Mouse (Mus musculus) limb, embryonic 14.5 days (tissue): ENCODE measurements around the gene Efcab9. TPM values are rescaled to one million over a fixed set of nuclear protein-coding genes. Genes with fewer than 3 reads are reported as not detected.

Experiments
- ATAC-seq: fragments of 200-750 bp; cut with Nextera tagmentation; 2 replicates; pipeline ENCODE4 v1.8.0; 2017; ENCODE audit warnings: low read depth, moderate number of reproducible peaks, moderate TSS enrichment; ENCODE audit not compliant: low FRiP score
- DNase-seq: peaks from one replicate; pipeline ENCODE4 v3.0.0-alpha.2; 2015; ENCODE audit warnings: low spot score
- H3K27ac ChIP-seq: fragments of 300-500 bp; sonication (generic); replicated peaks from 2 replicates; pipeline ENCODE4 v1.5.1; 2014; ENCODE audit warnings: low read depth, mild to moderate bottlenecking, low read length, moderate library complexity, mixed read lengths
- H3K27me3 ChIP-seq: fragments of 300-500 bp; sonication (generic); 2 replicates; pipeline ENCODE4 v1.6.1; 2014; ENCODE audit warnings: low read length, mixed read lengths; ENCODE audit not compliant: control insufficient read depth, insufficient read depth
- H3K36me3 ChIP-seq: fragments of 300-500 bp; sonication (generic); 2 replicates; pipeline ENCODE4 v1.6.1; 2014; ENCODE audit warnings: mild to moderate bottlenecking, low read length, moderate library complexity, mixed read lengths; ENCODE audit not compliant: control insufficient read depth, insufficient read depth
- H3K4me1 ChIP-seq: fragments of 300-500 bp; sonication (generic); 2 replicates; pipeline ENCODE4 v1.6.1; 2014; ENCODE audit warnings: antibody characterized with exemption, low read length, mixed read lengths; ENCODE audit not compliant: control insufficient read depth, insufficient read depth
- H3K4me2 ChIP-seq: fragments of 300-500 bp; sonication (generic); replicated peaks from 2 replicates; pipeline ENCODE4 v1.6.1; 2014; ENCODE audit warnings: low read depth, mild to moderate bottlenecking, low read length, moderate library complexity; ENCODE audit not compliant: severe bottlenecking
- H3K4me3 ChIP-seq: fragments of 300-500 bp; sonication (generic); replicated peaks from 2 replicates; pipeline ENCODE4 v1.5.1; 2014; ENCODE audit warnings: low read length
- H3K9ac ChIP-seq: fragments of 300-500 bp; sonication (generic); 2 replicates; pipeline ENCODE4 v1.6.1; 2014; ENCODE audit warnings: mild to moderate bottlenecking, low read depth, low read length, moderate library complexity; ENCODE audit not compliant: severe bottlenecking
- H3K9me3 ChIP-seq: fragments of 300-500 bp; sonication (generic); 2 replicates; pipeline ENCODE4 v1.6.1; 2016; ENCODE audit warnings: low read length; ENCODE audit not compliant: control insufficient read depth
- POLR2A ChIP-seq: fragments of 200-500 bp; IDR thresholded peaks from 2 replicates; pipeline ENCODE4 v1.8.0; 2012; ENCODE audit warnings: inconsistent platforms, mild to moderate bottlenecking, moderate library complexity, borderline replicate concordance; ENCODE audit not compliant: insufficient read depth, insufficient read length; ENCODE audit errors: extremely low read depth
- WGBS: fragments of 180-500 bp; shearing (Covaris S2); extraction: QIAGEN DNeasy Blood & Tissue Kit; methylation state at CpG from one replicate; pipeline ENCODE4 v1.1.7; 2014; 5-methylcytosine and 5-hydroxymethylcytosine counted together
- polyA plus RNA-seq, 2 experiments: library from polyadenylated mRNA; depleted of rRNA in 1 of 2; stranded (reverse) in 1 of 2; unstranded in 1 of 2; fragments of >200 nt; fragmentation: Nextera tagmentation in 1 of 2; extraction: Ambion mirVana in 1 of 2; gene quantifications; 2 replicates each; pipeline versions ENCODE4 v1.2.1 to v1.2.3; 2012 to 2014

Efcab9 gene
- polyA plus RNA-seq, 2 experiments: 0.11 TPM; not detected in 1

- DNase-seq: no peak
- WGBS: 66% methylated on average over 2 of the region's 2 CpGs
- no peak for ATAC-seq
Observed at GRCm38 (mm10) chr11:32481525-32481924, 50.4 kb downstream of the Efcab9 start.

GRCm38 (mm10) chr11:32475487-32476236 is 56.2 kb downstream of the Efcab9 start:
- Histone ChIP-seq H3K4me2 (no peak overlapping the region), H3K9me3 (no peaks in the 10 kb centered on the region), H3K4me3 (no peak overlapping the region), H3K9ac (no peak overlapping the region), H3K27ac (no peak overlapping the region), H3K36me3 (no peaks in the 10 kb centered on the region), H3K4me1 (no peaks in the 10 kb centered on the region), H3K27me3 (no peaks in the 10 kb centered on the region)
- no peak for ATAC-seq
- DNase-seq: no peak
- 77% methylated on average over 5 of the region's 5 CpGs for WGBS
- no peak for TF ChIP-seq POLR2A

More at GRCm38 (mm10) chr11:32481525-32481924, 50.4 kb downstream of the Efcab9 start:
- Histone ChIP-seq H3K4me3 (no peak overlapping the region), H3K9me3 (no peaks in the 10 kb centered on the region), H3K27ac (no peak overlapping the region), H3K9ac (no peak overlapping the region), H3K4me1 (no peaks in the 10 kb centered on the region), H3K27me3 (no peaks in the 10 kb centered on the region), H3K4me2 (no peak overlapping the region), H3K36me3 (no peaks in the 10 kb centered on the region)
- no peak for TF ChIP-seq POLR2A

- no peak for TF ChIP-seq POLR2A
- DNase-seq (no peak), ATAC-seq (no peak)
- Histone ChIP-seq H3K27ac (no peak overlapping the region), H3K9ac (no peak overlapping the region), H3K4me1 (no peaks in the 10 kb centered on the region), H3K9me3 (no peaks in the 10 kb centered on the region), H3K27me3 (no peaks in the 10 kb centered on the region), H3K36me3 (no peaks in the 10 kb centered on the region), H3K4me3 (no peak overlapping the region), H3K4me2 (no peak overlapping the region)
- 85% methylated on average over 3 of the region's 3 CpGs for WGBS
Observed at GRCm38 (mm10) chr11:32474725-32475124, 57.2 kb downstream of the Efcab9 start.

Other genes starting within 250 kb of the Efcab9 start
- gene Hba-a1, start 248.6 kb downstream of the Efcab9 start, polyA plus RNA-seq (2012; rRNA removed): 4,119 and 4,850 TPM in 2 replicates
- gene Hba-a1, start 248.6 kb downstream of the Efcab9 start, polyA plus RNA-seq (2014; fragmentation: Nextera tagmentation; extraction: Ambion mirVana): 3,906 and 5,793 TPM in 2 replicates
- 0.87 and 2.4 TPM in 2 replicates for gene Hbq1b, start 245.1 kb downstream of the Efcab9 start, polyA plus RNA-seq (2012; rRNA removed)
- gene Hbq1b, start 245.1 kb downstream of the Efcab9 start, polyA plus RNA-seq (2014; fragmentation: Nextera tagmentation; extraction: Ambion mirVana): 0.91 and 1.1 TPM in 2 replicates
- gene Hba-a2, start 235.6 kb downstream of the Efcab9 start, polyA plus RNA-seq (2012; rRNA removed): 9,478 and 10,620 TPM in 2 replicates
- 9,964 and 14,532 TPM in 2 replicates for gene Hba-a2, start 235.6 kb downstream of the Efcab9 start, polyA plus RNA-seq (2014; fragmentation: Nextera tagmentation; extraction: Ambion mirVana)
- 0.83 and 1.3 TPM in 2 replicates for gene Hbq1a, start 232.0 kb downstream of the Efcab9 start, polyA plus RNA-seq (2012; rRNA removed)
- 0.97 and 1.3 TPM in 2 replicates for gene Hbq1a, start 232.0 kb downstream of the Efcab9 start, polyA plus RNA-seq (2014; fragmentation: Nextera tagmentation; extraction: Ambion mirVana)
- 44.3 and 52.8 TPM in 2 replicates for gene Sh3pxd2b, start 184.3 kb downstream of the Efcab9 start, polyA plus RNA-seq (2012; rRNA removed)
- gene Sh3pxd2b, start 184.3 kb downstream of the Efcab9 start, polyA plus RNA-seq (2014; fragmentation: Nextera tagmentation; extraction: Ambion mirVana): 31.5 and 31.8 TPM in 2 replicates
- gene Ubtd2, start 76.7 kb downstream of the Efcab9 start, polyA plus RNA-seq (2012; rRNA removed): 74.2 and 78.1 TPM in 2 replicates
- 107 and 118 TPM in 2 replicates for gene Ubtd2, start 76.7 kb downstream of the Efcab9 start, polyA plus RNA-seq (2014; fragmentation: Nextera tagmentation; extraction: Ambion mirVana)
- 7.1 and 8.3 TPM in 2 replicates for gene Stk10, start 1.2 kb upstream of the Efcab9 start, polyA plus RNA-seq (2012; rRNA removed)
- gene Stk10, start 1.2 kb upstream of the Efcab9 start, polyA plus RNA-seq (2014; fragmentation: Nextera tagmentation; extraction: Ambion mirVana): 1.9 and 2.5 TPM in 2 replicates
- 56.1 and 75.6 TPM in 2 replicates for gene Fbxw11, start 110.6 kb upstream of the Efcab9 start, polyA plus RNA-seq (2012; rRNA removed)
- 63.2 and 68.6 TPM in 2 replicates for gene Fbxw11, start 110.6 kb upstream of the Efcab9 start, polyA plus RNA-seq (2014; fragmentation: Nextera tagmentation; extraction: Ambion mirVana)